Mouse (Mus musculus) erythroblast, embryonic 14.5 days (primary cell): ENCODE results near the gene Kcnj15. TPM values are rescaled to one million over a fixed set of nuclear protein-coding genes. Genes with fewer than 3 reads are reported as not detected.

Experiments
- H3K27me3 ChIP-seq: 2 replicates; pipeline ENCODE4 v1.6.1; 2012; ENCODE audit warnings: inconsistent platforms; ENCODE audit not compliant: control insufficient read depth
- H3K36me3 ChIP-seq: 2 replicates; pipeline ENCODE4 v1.6.1; 2012; ENCODE audit warnings: mild to moderate bottlenecking, inconsistent platforms; ENCODE audit not compliant: control insufficient read depth
- H3K4me1 ChIP-seq: 2 replicates; pipeline ENCODE4 v1.6.1; 2012; ENCODE audit warnings: inconsistent platforms; ENCODE audit not compliant: control insufficient read depth
- H3K4me3 ChIP-seq: replicated peaks from 2 replicates; pipeline ENCODE3; 2012; ENCODE audit warnings: moderate library complexity, mild to moderate bottlenecking, inconsistent platforms
- H3K9me3 ChIP-seq: 2 replicates; pipeline ENCODE4 v1.6.1; 2012; ENCODE audit warnings: low read length, inconsistent platforms, mixed read lengths; ENCODE audit not compliant: control insufficient read depth
- GATA1 ChIP-seq: IDR thresholded peaks from 2 replicates; pipeline ENCODE4 v1.6.1; 2012; ENCODE audit warnings: low read length, inconsistent platforms, mixed read lengths
- TAL1 ChIP-seq: IDR thresholded peaks from 3 replicates; pipeline ENCODE4 v1.6.1; 2012; ENCODE audit warnings: low read length, inconsistent platforms, mixed read lengths
- polyA plus RNA-seq: library from polyadenylated mRNA; stranded (reverse); fragments of >175 nt; gene quantifications from 2 replicates; pipeline ENCODE4 v1.2.3, GENCODE M21; 2012

The Kcnj15 gene
- polyA plus RNA-seq, 1 experiment, result 0.01 TPM

DNA sequence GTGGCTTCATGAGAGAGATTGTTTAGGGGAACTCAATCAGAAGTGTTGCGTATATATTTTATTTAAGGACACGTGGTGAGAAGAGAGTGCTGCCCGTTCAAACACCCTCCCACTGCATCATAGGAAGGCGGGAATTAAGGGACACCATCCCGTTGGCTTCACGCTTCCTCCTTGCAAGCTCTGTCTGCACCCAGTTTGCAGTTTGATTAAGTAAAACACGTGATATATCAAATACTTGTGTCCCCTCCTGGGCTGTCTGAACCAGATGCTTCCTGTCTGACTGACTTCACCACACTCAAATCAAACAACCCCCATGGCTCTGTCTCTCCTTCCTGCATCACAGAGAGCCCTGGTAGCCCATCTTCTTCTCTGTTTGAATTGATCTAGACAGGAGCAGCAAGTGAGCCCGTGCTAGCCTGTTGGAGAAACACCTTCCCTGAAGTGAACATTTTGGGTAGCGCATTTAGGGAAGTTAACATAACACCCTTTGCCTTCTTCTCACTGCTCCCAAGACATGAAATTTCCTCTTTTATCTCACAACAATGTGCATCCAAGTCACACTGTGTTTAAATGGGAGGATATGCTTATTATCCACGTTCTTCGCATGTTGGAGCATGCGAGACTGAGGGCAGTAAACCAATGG is 26.8 kb downstream of the Kcnj15 start:
- no peaks in the 10 kb centered on the region for H3K36me3 ChIP-seq
- TF ChIP-seq TAL1, result no peak
- no peak for TF ChIP-seq GATA1
- no peaks in the 10 kb centered on the region for H3K4me1 ChIP-seq
- no peaks in the 10 kb centered on the region for H3K27me3 ChIP-seq
- no peaks in the 10 kb centered on the region for H3K9me3 ChIP-seq
- H3K4me3 ChIP-seq, result no peak overlapping the region

- Histone ChIP-seq H3K36me3 (no peaks in the 10 kb centered on the region), H3K27me3 (no peaks in the 10 kb centered on the region), H3K4me3 (no peak overlapping the region), H3K9me3 (no peaks in the 10 kb centered on the region), H3K4me1 (no peaks in the 10 kb centered on the region)
- TF ChIP-seq GATA1 (no peak), TAL1 (no peak)
Observed at GRCm38 (mm10) chr16:95285043-95285442, 27.7 kb downstream of the Kcnj15 start.

DNA sequence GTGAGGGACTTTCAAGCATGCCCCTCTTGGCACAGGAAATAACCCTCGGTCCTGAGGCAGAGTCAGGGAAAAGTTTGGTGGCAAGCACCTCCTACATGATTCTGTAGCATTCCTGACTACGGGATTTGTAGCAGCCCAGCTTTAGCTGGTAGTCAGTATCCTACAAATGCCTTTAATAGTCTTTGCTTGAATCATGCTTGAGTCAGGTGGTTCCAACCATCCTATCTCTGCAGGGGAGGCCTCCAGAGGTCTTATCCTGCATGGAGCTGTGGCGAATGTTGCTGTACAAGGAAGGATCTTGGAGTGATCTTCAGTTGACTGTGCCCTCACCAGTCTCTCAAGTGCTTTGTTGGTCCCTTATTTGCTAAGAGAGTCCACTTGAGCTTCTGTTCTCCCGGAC is 28.4 kb downstream of the Kcnj15 start:
- no peaks in the 10 kb centered on the region for H3K9me3 ChIP-seq
- H3K4me1 ChIP-seq, result no peaks in the 10 kb centered on the region
- no peaks in the 10 kb centered on the region for H3K27me3 ChIP-seq
- H3K4me3 ChIP-seq, result no peak overlapping the region
- H3K36me3 ChIP-seq, result no peaks in the 10 kb centered on the region
- no peak for TF ChIP-seq TAL1
- TF ChIP-seq GATA1, result no peak

GRCm38 (mm10) chr16:95287656-95288055 is 30.3 kb downstream of the Kcnj15 start:
- Histone ChIP-seq H3K36me3 (no peaks in the 10 kb centered on the region), H3K4me1 (no peaks in the 10 kb centered on the region)

GRCm38 (mm10) chr16:95289375-95289774 is 32.0 kb downstream of the Kcnj15 start:
- no peaks in the 10 kb centered on the region for H3K9me3 ChIP-seq
- no peaks in the 10 kb centered on the region for H3K27me3 ChIP-seq
- TF ChIP-seq GATA1, result no peak
- TF ChIP-seq TAL1, result no peak
- no peaks in the 10 kb centered on the region for H3K4me1 ChIP-seq
- no peaks in the 10 kb centered on the region for H3K36me3 ChIP-seq
- H3K4me3 ChIP-seq, result no peak overlapping the region

More at GRCm38 (mm10) chr16:95287656-95288055, 30.3 kb downstream of the Kcnj15 start:
- Histone ChIP-seq H3K4me3 (no peak overlapping the region), H3K9me3 (no peaks in the 10 kb centered on the region), H3K27me3 (no peaks in the 10 kb centered on the region)
- TF ChIP-seq TAL1, result no peak
- no peak for TF ChIP-seq GATA1

- H3K4me3 ChIP-seq, result no peak overlapping the region
- TF ChIP-seq GATA1 (no peak), TAL1 (no peak)
- no peaks in the 10 kb centered on the region for H3K9me3 ChIP-seq
- no peaks in the 10 kb centered on the region for H3K36me3 ChIP-seq
- no peaks in the 10 kb centered on the region for H3K4me1 ChIP-seq
- no peaks in the 10 kb centered on the region for H3K27me3 ChIP-seq
Observed at GRCm38 (mm10) chr16:95291450-95292101, 34.2 kb downstream of the Kcnj15 start.

GRCm38 (mm10) chr16:95292843-95293505 is 35.6 kb downstream of the Kcnj15 start:
- Histone ChIP-seq H3K9me3 (no peaks in the 10 kb centered on the region), H3K4me1 (no peaks in the 10 kb centered on the region), H3K36me3 (no peaks in the 10 kb centered on the region), H3K4me3 (no peak overlapping the region), H3K27me3 (no peaks in the 10 kb centered on the region)
- TF ChIP-seq GATA1 (no peak), TAL1 (no peak)

- Histone ChIP-seq H3K4me3 (no peak overlapping the region), H3K4me1 (no peaks in the 10 kb centered on the region)
- no peak for TF ChIP-seq TAL1
- TF ChIP-seq GATA1, result no peak
Observed at GRCm38 (mm10) chr16:95297651-95298050, 40.3 kb downstream of the Kcnj15 start.

DNA sequence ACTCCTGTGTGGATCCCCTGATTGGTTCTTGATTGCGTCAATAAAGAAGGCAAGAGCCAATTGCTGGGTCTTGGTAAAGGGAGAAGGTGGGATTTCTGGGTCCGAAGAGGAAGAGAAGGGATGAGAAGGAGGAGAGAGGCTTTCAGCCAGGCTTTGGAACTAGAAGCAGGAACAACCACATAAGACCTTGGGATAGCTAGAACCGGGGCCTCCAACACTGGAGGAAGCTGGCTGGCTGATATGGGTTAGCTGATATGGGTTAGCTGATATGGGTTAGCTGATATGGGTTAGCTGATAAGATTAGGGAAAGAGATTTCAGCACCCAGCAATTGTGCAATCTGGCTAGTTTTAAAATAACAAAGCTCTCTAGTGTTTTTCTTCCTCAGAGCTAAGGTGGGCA is 44.3 kb downstream of the Kcnj15 start:
- H3K4me3 ChIP-seq, result no peak overlapping the region
- no peaks in the 10 kb centered on the region for H3K27me3 ChIP-seq
- H3K9me3 ChIP-seq, result no peaks in the 10 kb centered on the region
- no peaks in the 10 kb centered on the region for H3K36me3 ChIP-seq
- TF ChIP-seq TAL1 (no peak), GATA1 (no peak)
- no peaks in the 10 kb centered on the region for H3K4me1 ChIP-seq

More at GRCm38 (mm10) chr16:95297651-95298050, 40.3 kb downstream of the Kcnj15 start:
- Histone ChIP-seq H3K9me3 (no peaks in the 10 kb centered on the region), H3K36me3 (no peaks in the 10 kb centered on the region), H3K27me3 (no peaks in the 10 kb centered on the region)
